Mouse (Mus musculus) MEL (cell line): ENCODE measurements around the gene Tsen2.

ENCODE experiments used
- CTCF ChIP-seq, 3 experiments: IDR thresholded peaks in 2 of 3; conservative IDR thresholded peaks in 1 of 3; 2 replicates each; pipeline ENCODE4 v1.5.1; 2011 to 2012; ENCODE audit warnings: low read length in 3 of 3, low read depth in 2 of 3, mild to moderate bottlenecking in 2 of 3, improper control_type of control experiment in 1 of 3, inconsistent platforms in 1 of 3, mixed read lengths in 1 of 3, moderate library complexity in 1 of 3; ENCODE audit not compliant: control insufficient read depth in 1 of 3, insufficient read depth in 1 of 3, poor library complexity in 1 of 3, severe bottlenecking in 1 of 3
- EP300 ChIP-seq, 2 experiments: IDR thresholded peaks; 2 replicates each; pipeline ENCODE4 v1.6.1; 2011; ENCODE audit warnings: improper control_type of control experiment in 2 of 2, low read length in 2 of 2, low read depth in 1 of 2, mild to moderate bottlenecking in 1 of 2
- ETS1 ChIP-seq: IDR thresholded peaks from 2 replicates; pipeline ENCODE4 v1.6.1; 2012; ENCODE audit warnings: low read depth, mild to moderate bottlenecking, inconsistent platforms, low read length, improper control_type of control experiment, moderate library complexity
- HCFC1 ChIP-seq: IDR thresholded peaks from 2 replicates; pipeline ENCODE4 v1.6.1; 2012; ENCODE audit warnings: low read depth, mild to moderate bottlenecking, inconsistent platforms, low read length, improper control_type of control experiment, moderate library complexity
- JUND ChIP-seq: IDR thresholded peaks from 2 replicates; pipeline ENCODE4 v1.6.1; 2011; ENCODE audit warnings: low read depth, mild to moderate bottlenecking, improper control_type of control experiment, low read length
- MAX ChIP-seq: IDR thresholded peaks from 2 replicates; pipeline ENCODE4 v1.6.1; 2011; ENCODE audit warnings: low read length, improper control_type of control experiment
- POLR2A ChIP-seq, 2 experiments: IDR thresholded peaks; 2 replicates each; pipeline ENCODE4 v1.6.1; 2011 to 2012; ENCODE audit warnings: low read length in 2 of 2, mild to moderate bottlenecking in 2 of 2, control low read depth in 1 of 2, improper control_type of control experiment in 1 of 2, low read depth in 1 of 2, moderate library complexity in 1 of 2; ENCODE audit not compliant: control insufficient read depth in 1 of 2, insufficient read depth in 1 of 2, poor library complexity in 1 of 2
- POLR2AphosphoS2 ChIP-seq: IDR thresholded peaks from 2 replicates; pipeline ENCODE4 v1.6.1; 2011; ENCODE audit warnings: low read length, improper control_type of control experiment
- RAD21 ChIP-seq: IDR thresholded peaks from 2 replicates; pipeline ENCODE4 v1.6.1; 2011; ENCODE audit warnings: mild to moderate bottlenecking, low read depth, low read length, improper control_type of control experiment
- TAL1 ChIP-seq: IDR thresholded peaks from 2 replicates; pipeline ENCODE4 v1.6.1; 2012; ENCODE audit warnings: mild to moderate bottlenecking, inconsistent platforms, low read length, moderate library complexity, mixed read lengths
- UBTF ChIP-seq: IDR thresholded peaks from 2 replicates; pipeline ENCODE4 v1.6.1; 2012; ENCODE audit warnings: low read depth, mild to moderate bottlenecking, inconsistent platforms, low read length, improper control_type of control experiment, moderate library complexity, borderline replicate concordance; ENCODE audit not compliant: insufficient read depth
- USF2 ChIP-seq, 2 experiments: IDR thresholded peaks; 2 replicates each; pipeline ENCODE4 v1.6.1; 2011 to 2012; ENCODE audit warnings: improper control_type of control experiment in 2 of 2, low read length in 2 of 2, borderline replicate concordance in 1 of 2, inconsistent platforms in 1 of 2, low read depth in 1 of 2, mild to moderate bottlenecking in 1 of 2; ENCODE audit not compliant: insufficient read depth in 1 of 2
- ZC3H11A ChIP-seq: IDR thresholded peaks from 2 replicates; pipeline ENCODE4 v1.6.1; 2012; ENCODE audit warnings: low read depth, mild to moderate bottlenecking, inconsistent platforms, low read length, improper control_type of control experiment

GRCm38 (mm10) chr6:115577941-115578340, 33.5 kb downstream of the Tsen2 start:
- TF ChIP-seq POLR2A (IDR thresholded peaks at IDR 0.05; ENCODE audit: control insufficient read depth in 1 of 2, insufficient read depth in 1 of 2, low read depth in 1 of 2, low read length in 2 of 2, poor library complexity in 1 of 2): no peak
- TF ChIP-seq EP300 (IDR thresholded peaks at IDR 0.05; ENCODE audit: low read depth in 1 of 2, low read length in 2 of 2): no peak
- TF ChIP-seq MAX: no peak
- no peak for TF ChIP-seq ETS1
- no peak for TF ChIP-seq ZC3H11A
- TF ChIP-seq CTCF (IDR thresholded peaks at IDR 0.05 in 2 of 3, conservative IDR thresholded peaks at IDR 0.05 in 1 of 3; ENCODE audit: control insufficient read depth in 1 of 3, insufficient read depth in 1 of 3, low read depth in 2 of 3, low read length in 3 of 3, poor library complexity in 1 of 3, severe bottlenecking in 1 of 3): no peak
- TF ChIP-seq POLR2AphosphoS2: no peak
- no peak for TF ChIP-seq TAL1
- TF ChIP-seq USF2 (IDR thresholded peaks at IDR 0.05; ENCODE audit: borderline replicate concordance in 1 of 2, insufficient read depth in 1 of 2, low read depth in 1 of 2, low read length in 2 of 2): no peak
- TF ChIP-seq HCFC1: no peak
- TF ChIP-seq UBTF: no peak
- TF ChIP-seq RAD21: no peak
- TF ChIP-seq JUND: no peak
